Mouse (Mus musculus) T-helper 1 cell (primary cell): ENCODE measurements around the gene Elavl2.
"Not testable (repeated sequence)": the region's sequence is repeated elsewhere in the genome, so short reads cannot be mapped to it uniquely, and the experiment has no call there.

ENCODE experiments used
- in situ Hi-C: fragments of 300-600 bp; cut with MboI, MseI; formaldehyde crosslinking; loops from one replicate; pipeline ENCODE4 v1.15.1; 2025; ENCODE audit warnings: high pct_unique_total_duplicates

Elavl2 gene

GRCm38 (mm10) chr4:91334177-91334576 lies 66.4 kb downstream of the Elavl2 start:
- in situ Hi-C loops: no loop called here

GRCm38 (mm10) chr4:91310801-91311200 lies 89.8 kb downstream of the Elavl2 start:
- in situ Hi-C loops: no loop called here

GRCm38 (mm10) chr4:91297706-91298105 lies 102.9 kb downstream of the Elavl2 start:
- in situ Hi-C loops: loop anchor here (10.0 kb wide), 1 partner anchor 1663 kb away; no protein-coding TSS in a partner anchor

- in situ Hi-C loops: loop anchor here (10.0 kb wide), 1 partner anchor 1661 kb away; no protein-coding TSS in a partner anchor
These were observed 105.3 kb downstream of the Elavl2 start for GRCm38 (mm10) chr4:91295317-91295716.

GRCm38 (mm10) chr4:91291526-91291925 lies 109.1 kb downstream of the Elavl2 start:
- in situ Hi-C loops: loop anchor here (10.0 kb wide), 1 partner anchor 1657 kb away; no protein-coding TSS in a partner anchor

- in situ Hi-C loops: loop anchor here (10.0 kb wide), 1 partner anchor 1656 kb away; no protein-coding TSS in a partner anchor
These were observed 110.2 kb downstream of the Elavl2 start for GRCm38 (mm10) chr4:91290373-91290772.

GRCm38 (mm10) chr4:91289151-91289550 lies 111.4 kb downstream of the Elavl2 start:
- in situ Hi-C loops: no loop called here

- in situ Hi-C loops: no loop called here
These were observed 132.2 kb downstream of the Elavl2 start for GRCm38 (mm10) chr4:91268390-91268789.

GRCm38 (mm10) chr4:91263733-91264440 lies 136.7 kb downstream of the Elavl2 start:
- in situ Hi-C loops: no loop called here

GRCm38 (mm10) chr4:91262839-91263238 lies 137.7 kb downstream of the Elavl2 start:
- in situ Hi-C loops: no loop called here

GRCm38 (mm10) chr4:91260622-91261021 lies 140.0 kb downstream of the Elavl2 start:
- in situ Hi-C loops: no loop called here

GRCm38 (mm10) chr4:91248650-91249049 lies 151.9 kb downstream of the Elavl2 start:
- in situ Hi-C loops: no loop called here

- in situ Hi-C loops: not testable (repeated sequence)
These were observed 155.4 kb downstream of the Elavl2 start for GRCm38 (mm10) chr4:91245136-91245535.

- in situ Hi-C loops: no loop called here
These were observed 156.0 kb downstream of the Elavl2 start for GRCm38 (mm10) chr4:91244554-91244953.

GRCm38 (mm10) chr4:91243896-91244295 lies 156.7 kb downstream of the Elavl2 start:
- in situ Hi-C loops: no loop called here

- in situ Hi-C loops: no loop called here
These were observed 161.7 kb downstream of the Elavl2 start for GRCm38 (mm10) chr4:91238739-91239485.

GRCm38 (mm10) chr4:91236976-91237375 lies 163.6 kb downstream of the Elavl2 start:
- in situ Hi-C loops: no loop called here

- in situ Hi-C loops: no loop called here
These were observed 165.6 kb downstream of the Elavl2 start for GRCm38 (mm10) chr4:91234941-91235340.

GRCm38 (mm10) chr4:91233599-91233998 lies 167.0 kb downstream of the Elavl2 start:
- in situ Hi-C loops: no loop called here

- in situ Hi-C loops: no loop called here
These were observed 170.1 kb downstream of the Elavl2 start for GRCm38 (mm10) chr4:91230439-91230863.

- in situ Hi-C loops: no loop called here
These were observed 172.2 kb downstream of the Elavl2 start for GRCm38 (mm10) chr4:91228341-91228740.

GRCm38 (mm10) chr4:91223811-91224210 lies 176.8 kb downstream of the Elavl2 start:
- in situ Hi-C loops: no loop called here

- in situ Hi-C loops: no loop called here
These were observed 181.3 kb downstream of the Elavl2 start for GRCm38 (mm10) chr4:91219322-91219721.
